Mouse (Mus musculus): ENCODE results near the gene Rpgrip1. TPM values are rescaled to one million over a fixed set of nuclear protein-coding genes. Genes with fewer than 3 reads are reported as not detected.

Rpgrip1 gene
- polyA plus RNA-seq, 1 experiment from 2014 or later = 6.4 TPM

DNA sequence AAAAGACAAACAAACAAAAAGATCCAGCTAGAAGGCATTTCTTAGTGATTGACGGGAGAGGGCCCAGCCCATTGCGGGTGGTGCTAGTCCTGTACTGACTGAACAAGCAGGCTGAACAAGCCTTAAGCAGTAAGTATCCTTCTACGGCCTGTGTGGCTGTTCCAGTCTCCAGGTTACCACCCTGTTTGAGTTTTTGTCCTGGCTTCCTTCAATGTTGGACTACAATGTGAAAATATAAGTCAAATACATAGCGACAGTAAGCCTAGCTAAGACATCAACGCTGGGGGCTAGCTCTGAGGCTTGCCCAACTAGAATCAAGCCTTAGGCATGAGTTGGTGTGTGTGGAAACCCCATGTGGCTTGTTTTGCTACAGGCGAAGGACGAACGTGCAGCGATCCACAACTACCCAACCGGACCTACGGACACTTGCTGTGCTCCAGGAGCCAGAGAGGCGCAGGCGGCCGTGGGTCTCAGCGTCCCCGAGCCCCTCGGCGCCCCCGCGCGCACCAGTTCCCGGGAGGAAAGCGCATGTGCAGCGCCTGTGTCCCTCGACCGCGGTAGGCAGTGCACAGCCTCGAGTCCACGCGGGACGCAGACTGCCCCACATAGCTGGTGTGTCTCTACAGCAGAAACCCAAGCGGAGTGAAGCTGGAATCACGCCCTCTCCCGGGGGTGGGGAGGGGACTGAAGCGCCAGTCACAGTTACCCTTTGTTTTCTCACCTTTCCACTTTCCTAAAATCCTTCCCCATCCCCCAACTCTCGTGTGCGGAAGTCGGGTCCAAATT is 8.5 kb downstream of the Rpgrip1 start:
- ChIA-PET CTCF (interaction anchor here (0.9 kb wide), 1 partner anchor 15 kb away, joined by 3 read pairs; the partner anchor contains the start of gene Hnrnpc), POLR2A (interaction anchor here (0.6 to 0.7 kb wide), 2 partner anchors 34 to 221 kb away, joined by 3 read pairs; no protein-coding TSS in a partner anchor)
- ATAC-seq (no peak), DNase-seq (ENCODE audit: low read depth, low spot score) (no peak)
- H3K27me3 ChIP-seq = peaks cover 3% of the 10 kb centered on the region
- no peak for TF ChIP-seq CTCF (IDR thresholded peaks at IDR 0.05)
- in situ Hi-C loops (cut with MboI; ENCODE audit: low pct_unique_long_range_greater_than_20kb) = no loop called here

GRCm38 (mm10) chr14:52120169-52120568 is 9.7 kb downstream of the Rpgrip1 start:
- ChIA-PET POLR2A (no interaction called here), CTCF (interaction anchor here (1.0 kb wide), 1 partner anchor 12 kb away, joined by 3 read pairs; no protein-coding TSS in a partner anchor)
- TF ChIP-seq CTCF (IDR thresholded peaks at IDR 0.05) = no peak
- in situ Hi-C loops (cut with MboI; ENCODE audit: low pct_unique_long_range_greater_than_20kb) = loop anchor here (5.0 kb wide), 1 partner anchor 222 kb away; no protein-coding TSS in a partner anchor
- ATAC-seq (no peak), DNase-seq (ENCODE audit: low read depth, low spot score) (no peak)
- H3K27me3 ChIP-seq = peaks cover 3% of the 10 kb centered on the region

DNA sequence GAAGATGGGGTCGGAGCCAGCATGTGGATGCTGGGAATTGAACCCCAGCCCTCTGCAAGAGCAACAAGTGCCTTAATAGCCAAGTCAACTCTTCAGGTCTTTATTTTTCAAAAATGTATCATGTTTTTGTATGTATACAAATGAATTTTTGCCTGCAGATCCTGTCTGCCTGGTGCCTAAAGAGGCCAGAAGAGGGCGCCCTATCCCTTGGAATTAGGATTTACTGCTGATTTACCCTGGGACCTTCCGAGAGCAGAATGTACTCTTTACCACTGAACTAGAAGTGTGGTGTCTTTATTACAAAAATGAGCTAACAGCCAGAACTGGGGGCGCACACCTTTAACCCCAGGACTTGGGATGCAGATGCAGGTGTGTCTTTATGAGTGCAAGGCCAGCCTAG is 13.4 kb downstream of the Rpgrip1 start:
- in situ Hi-C loops (cut with MboI; ENCODE audit: low pct_unique_long_range_greater_than_20kb) = loop anchor here (5.0 kb wide), 1 partner anchor 218 kb away; no protein-coding TSS in a partner anchor
- peak; percentile 79 for TF ChIP-seq CTCF (IDR thresholded peaks at IDR 0.05)
- ChIA-PET CTCF (interaction anchor here (0.6 to 3.0 kb wide), 13 partner anchors 10 to 216 kb away, joined by 3 to 13 read pairs (median 3); partner anchors contain the start of genes Hnrnpc and Rpgrip1), POLR2A (no interaction called here)
- DNase-seq (ENCODE audit: low read depth, low spot score) (peak; percentile 17), ATAC-seq (no peak)
- peaks cover 6% of the 10 kb centered on the region for H3K27me3 ChIP-seq

DNA sequence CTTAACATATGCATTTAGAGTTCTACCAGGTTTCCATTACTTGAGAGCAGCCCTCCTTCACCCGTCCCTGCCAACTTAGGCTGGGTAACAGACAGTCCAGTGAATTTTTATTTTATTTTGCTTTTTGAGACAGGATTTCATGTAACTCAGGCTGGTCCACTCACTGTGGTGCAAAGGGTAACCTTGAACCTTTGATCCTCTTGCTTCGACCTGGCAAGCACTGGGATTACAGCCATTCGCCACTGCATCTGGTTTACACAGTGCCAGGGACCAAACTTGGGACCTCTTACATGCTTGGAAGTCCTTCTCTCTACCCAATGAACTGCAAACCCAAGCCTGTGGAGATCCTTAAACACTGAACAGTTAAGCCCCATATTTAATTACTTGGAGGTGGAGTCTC is 14.1 kb downstream of the Rpgrip1 start:
- ChIA-PET CTCF (interaction anchor here (0.6 to 3.0 kb wide), 13 partner anchors 11 to 216 kb away, joined by 3 to 13 read pairs (median 3); partner anchors contain the start of genes Hnrnpc and Rpgrip1), POLR2A (no interaction called here)
- in situ Hi-C loops (cut with MboI; ENCODE audit: low pct_unique_long_range_greater_than_20kb) = loop anchor here (5.0 kb wide), 1 partner anchor 218 kb away; no protein-coding TSS in a partner anchor
- TF ChIP-seq CTCF (IDR thresholded peaks at IDR 0.05) = no peak
- DNase-seq (ENCODE audit: low read depth, low spot score) = no peak
- ATAC-seq = no peak
- H3K27me3 ChIP-seq = peaks cover 3% of the 10 kb centered on the region

GRCm38 (mm10) chr14:52133584-52133983 is 23.1 kb downstream of the Rpgrip1 start:
- no peak for DNase-seq (ENCODE audit: low read depth, low spot score)
- H3K27me3 ChIP-seq = no peaks in the 10 kb centered on the region
- ChIA-PET POLR2A (no interaction called here), CTCF (interaction anchor here (1.6 kb wide), 1 partner anchor 62 kb away, joined by 3 read pairs; no protein-coding TSS in a partner anchor)
- ATAC-seq = no peak
- in situ Hi-C loops (cut with MboI; ENCODE audit: low pct_unique_long_range_greater_than_20kb) = no loop called here
- TF ChIP-seq CTCF (IDR thresholded peaks at IDR 0.05) = no peak

DNA sequence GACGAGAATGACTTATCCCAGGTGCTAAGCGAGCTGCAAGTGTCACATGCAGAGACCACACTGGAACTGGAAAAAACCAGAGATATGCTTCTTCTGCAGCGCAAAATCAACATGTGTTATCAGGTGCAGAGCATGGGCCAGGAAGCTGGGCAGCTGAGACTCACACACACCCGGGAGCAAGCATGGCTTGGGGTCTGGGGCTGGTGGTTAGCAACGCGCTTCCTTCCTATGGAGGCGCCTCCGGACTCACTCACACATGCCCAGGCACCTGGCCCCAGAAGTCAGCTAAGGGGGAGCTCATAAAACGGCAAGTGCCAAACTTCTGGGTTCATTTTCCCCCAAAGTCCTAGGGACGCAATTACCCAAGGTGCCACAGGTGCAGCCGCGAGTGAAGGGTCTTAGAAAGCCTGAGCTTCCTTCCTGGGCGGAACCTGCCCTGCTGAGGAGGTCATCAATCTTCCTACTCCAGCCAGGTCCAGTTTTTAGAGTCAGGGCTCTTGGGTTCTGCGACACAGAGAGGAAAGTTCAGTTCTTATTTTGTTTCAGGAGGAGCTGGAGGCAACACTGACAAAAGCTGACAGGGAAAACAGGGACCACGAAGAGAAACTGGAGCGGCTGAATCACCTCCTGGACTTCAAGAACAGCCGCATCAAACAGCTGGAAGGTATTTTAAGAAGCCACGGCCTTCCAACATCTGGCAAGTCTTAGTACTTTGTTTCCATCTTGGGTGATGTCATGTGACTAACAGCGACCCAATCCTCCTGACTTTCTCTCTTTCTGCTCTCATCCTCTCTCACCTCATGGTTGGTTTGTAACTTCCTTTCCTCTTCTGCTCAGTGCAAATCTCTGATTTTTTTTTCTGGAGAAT is 30.3 kb downstream of the Rpgrip1 start:
- POLR2A ChIA-PET = interaction anchor here (1.5 kb wide), 1 partner anchor 27 kb away, joined by 3 read pairs; no protein-coding TSS in a partner anchor
- CTCF ChIA-PET = interaction anchor here (1.0 to 2.1 kb wide), 3 partner anchors 12 to 36 kb away, joined by 3 to 5 read pairs (median 3); no protein-coding TSS in a partner anchor
- ATAC-seq = no peak
- no peaks in the 10 kb centered on the region for H3K27me3 ChIP-seq
- TF ChIP-seq CTCF (IDR thresholded peaks at IDR 0.05) = no peak
- no peak for DNase-seq (ENCODE audit: low read depth, low spot score)
- in situ Hi-C loops (cut with MboI; ENCODE audit: low pct_unique_long_range_greater_than_20kb) = no loop called here

GRCm38 (mm10) chr14:52141445-52142127 is 31.1 kb downstream of the Rpgrip1 start:
- ChIA-PET POLR2A (interaction anchor here (1.5 kb wide), 1 partner anchor 28 kb away, joined by 3 read pairs; no protein-coding TSS in a partner anchor), CTCF (interaction anchor here (0.9 to 2.1 kb wide), 3 partner anchors 12 to 35 kb away, joined by 3 to 5 read pairs (median 3); no protein-coding TSS in a partner anchor)
- no peak for ATAC-seq
- no peak for DNase-seq (ENCODE audit: low read depth, low spot score)
- no peak for TF ChIP-seq CTCF (IDR thresholded peaks at IDR 0.05)
- in situ Hi-C loops (cut with MboI; ENCODE audit: low pct_unique_long_range_greater_than_20kb) = no loop called here
- no peaks in the 10 kb centered on the region for H3K27me3 ChIP-seq

GRCm38 (mm10) chr14:52144165-52144564 is 33.7 kb downstream of the Rpgrip1 start:
- in situ Hi-C loops (cut with MboI; ENCODE audit: low pct_unique_long_range_greater_than_20kb) = no loop called here
- CTCF ChIA-PET = interaction anchor here (0.9 to 1.6 kb wide), 2 partner anchors 9 to 30 kb away, joined by 3 read pairs; no protein-coding TSS in a partner anchor
- no peak for DNase-seq (ENCODE audit: low read depth, low spot score)
- H3K27me3 ChIP-seq = peaks cover 3% of the 10 kb centered on the region
- ATAC-seq = no peak
- POLR2A ChIA-PET = no interaction called here
- TF ChIP-seq CTCF (IDR thresholded peaks at IDR 0.05) = no peak

DNA sequence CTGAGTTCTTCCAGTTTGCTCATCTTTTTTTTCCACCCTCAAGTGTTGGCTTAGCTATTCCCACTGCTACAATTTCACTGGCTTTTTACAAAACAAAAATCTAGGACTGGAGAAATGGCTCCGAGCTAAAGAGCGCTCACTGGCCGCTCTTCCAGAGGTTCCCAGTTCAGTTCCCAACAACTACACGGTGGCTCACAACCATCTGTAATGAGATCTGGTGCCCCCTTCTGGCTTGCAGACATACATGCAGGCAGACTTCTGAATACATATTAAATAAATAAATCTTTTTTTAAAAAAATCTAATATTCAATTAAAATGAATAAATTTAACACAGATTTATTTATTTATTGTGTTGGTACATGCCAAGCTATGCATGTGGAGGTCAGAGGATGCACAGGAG is 36.0 kb downstream of the Rpgrip1 start:
- H3K27me3 ChIP-seq = peaks cover 3% of the 10 kb centered on the region
- in situ Hi-C loops (cut with MboI; ENCODE audit: low pct_unique_long_range_greater_than_20kb) = no loop called here
- CTCF ChIA-PET = interaction anchor here (1.0 to 1.7 kb wide), 5 partner anchors 10 to 30 kb away, joined by 3 read pairs; no protein-coding TSS in a partner anchor
- DNase-seq (ENCODE audit: low read depth, low spot score) (no peak), ATAC-seq (no peak)
- TF ChIP-seq CTCF (IDR thresholded peaks at IDR 0.05) = peak; percentile 52
- POLR2A ChIA-PET = interaction anchor here (0.5 kb wide), 1 partner anchor 14 kb away, joined by 3 read pairs; no protein-coding TSS in a partner anchor
